Mouse (Mus musculus): ENCODE results near the gene Phb2.

Phb2 gene

DNA sequence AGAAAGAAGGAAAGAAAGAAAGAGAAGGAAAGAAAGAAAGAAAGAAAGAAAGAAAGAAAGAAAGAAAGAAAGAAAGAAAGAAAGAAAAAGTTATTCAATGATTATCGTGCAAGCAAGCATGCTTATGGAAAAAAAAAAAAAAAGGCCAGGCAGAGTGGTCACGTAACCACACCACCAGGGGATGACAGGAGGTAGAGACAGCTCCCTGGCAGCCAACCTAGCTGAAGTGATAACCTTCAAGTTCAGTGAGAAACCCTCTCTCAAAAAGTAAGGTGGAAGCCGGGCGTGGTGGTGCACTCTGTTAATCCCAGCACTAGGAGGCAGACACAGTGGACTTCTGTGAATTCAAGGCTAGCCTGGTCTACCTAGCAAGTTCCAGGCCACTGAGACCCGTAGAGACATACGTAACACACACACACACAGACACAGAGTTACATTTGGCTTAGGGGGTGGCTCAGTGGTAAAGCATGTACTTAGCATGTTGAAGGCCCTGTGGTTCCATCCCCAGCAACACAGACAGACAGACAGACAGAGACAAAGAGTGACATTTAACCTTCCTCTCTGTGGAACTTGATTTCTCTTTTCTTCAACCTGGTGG is 10.8 kb downstream of the Phb2 start:
- no peak for DNase-seq (ENCODE audit: low spot score in 2 of 2)

- DNase-seq (ENCODE audit: low spot score in 2 of 2): peak in 1 of 2 experiments; percentile 53
Measured at GRCm38 (mm10) chr6:124723541-124723940, 11.4 kb downstream of the Phb2 start.

DNA sequence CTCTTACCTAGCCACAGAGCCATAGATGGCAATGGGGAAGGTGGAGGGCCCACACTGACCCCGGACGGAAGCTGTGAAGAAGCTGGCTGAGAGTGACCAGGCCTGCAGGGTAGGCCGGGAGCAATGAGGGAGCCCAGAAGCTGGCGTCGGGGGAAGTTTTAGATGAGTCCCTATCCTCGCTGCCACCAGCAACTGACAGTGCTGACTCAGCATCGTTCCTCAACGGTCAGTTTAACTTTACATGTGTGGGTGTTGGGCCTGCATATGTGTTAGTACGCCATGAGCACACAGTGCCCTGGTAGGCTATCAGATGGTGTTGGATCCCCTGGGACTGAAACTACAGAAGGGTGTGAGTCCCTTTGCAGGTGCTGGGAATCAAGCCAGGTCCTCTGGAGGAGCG is 12.3 kb downstream of the Phb2 start:
- DNase-seq (ENCODE audit: low spot score in 2 of 2): no peak

DNA sequence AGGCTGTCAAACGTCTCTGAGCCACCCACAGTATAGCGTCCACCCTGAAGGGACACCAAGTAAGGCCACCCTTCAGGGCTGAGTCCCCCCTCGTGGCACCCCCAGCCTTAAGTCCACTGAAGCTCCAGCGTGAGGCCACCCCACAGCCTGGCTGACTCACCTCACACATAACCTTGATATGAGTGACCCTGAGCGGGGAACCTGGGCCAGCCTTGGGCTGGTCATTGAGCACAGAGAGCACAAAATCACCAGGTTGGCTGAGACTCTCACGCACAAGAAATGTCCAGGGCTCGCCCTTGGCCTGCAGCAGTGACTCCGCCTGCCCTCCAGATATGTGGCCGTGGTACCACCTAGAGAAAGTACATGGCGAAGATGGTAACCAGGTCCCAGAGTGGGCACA is 16.5 kb downstream of the Phb2 start:
- DNase-seq (ENCODE audit: low spot score in 2 of 2): no peak

GRCm38 (mm10) chr6:124729850-124730705 is 17.9 kb downstream of the Phb2 start:
- peak; percentile 31 to 58 for DNase-seq (ENCODE audit: low spot score in 2 of 2)

DNA sequence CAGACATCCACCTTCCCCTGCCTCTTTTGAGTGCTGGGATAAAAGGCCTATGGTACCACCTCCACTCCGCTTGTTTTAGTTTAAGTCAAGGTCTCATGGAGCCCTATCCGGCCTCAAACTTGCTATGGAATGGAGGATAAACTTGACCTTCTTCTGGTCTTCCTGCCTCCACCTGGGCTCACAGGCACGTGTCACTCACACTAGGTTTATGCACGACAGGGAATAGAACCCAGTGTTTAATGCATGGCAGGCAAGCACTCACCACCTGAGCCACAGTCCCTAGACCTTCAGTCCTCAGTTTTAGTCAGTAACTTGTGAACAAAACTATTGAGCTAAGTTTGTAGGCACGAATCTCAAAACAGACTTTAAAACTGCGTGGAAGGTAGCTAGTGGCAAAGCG is 18.9 kb downstream of the Phb2 start:
- DNase-seq (ENCODE audit: low spot score in 2 of 2): no peak

- peak in 1 of 2 experiments; percentile 44 for DNase-seq (ENCODE audit: low spot score in 2 of 2)
Measured at GRCm38 (mm10) chr6:124732476-124733370, 20.6 kb downstream of the Phb2 start.

GRCm38 (mm10) chr6:124734417-124734816 is 22.3 kb downstream of the Phb2 start:
- no peak for DNase-seq (ENCODE audit: low spot score in 2 of 2)

GRCm38 (mm10) chr6:124737040-124737439 is 24.9 kb downstream of the Phb2 start:
- DNase-seq (ENCODE audit: low spot score in 2 of 2): no peak

- DNase-seq (ENCODE audit: low spot score in 2 of 2): no peak
Measured at GRCm38 (mm10) chr6:124738511-124739023, 26.4 kb downstream of the Phb2 start, which contains the start of gene Ptpn6. TSS of gene Ptpn6 (minus strand) at chr6:124738714.

- DNase-seq (ENCODE audit: low spot score in 2 of 2): no peak
Measured at GRCm38 (mm10) chr6:124739231-124739796, 27.2 kb downstream of the Phb2 start.

GRCm38 (mm10) chr6:124740211-124740887 is 28.2 kb downstream of the Phb2 start:
- DNase-seq (ENCODE audit: low spot score in 2 of 2): peak in 1 of 2 experiments; percentile 66

GRCm38 (mm10) chr6:124740888-124741761 is 29.0 kb downstream of the Phb2 start, which contains the start of gene Grcc10:
TSS of gene Grcc10 (minus strand) at chr6:124741374.
- DNase-seq (ENCODE audit: low spot score in 2 of 2): peak; percentile 92 to 94

GRCm38 (mm10) chr6:124741842-124742241 is 29.7 kb downstream of the Phb2 start:
- no peak for DNase-seq (ENCODE audit: low spot score in 2 of 2)

GRCm38 (mm10) chr6:124742839-124743514 is 30.8 kb downstream of the Phb2 start:
- DNase-seq (ENCODE audit: low spot score in 2 of 2): no peak

- no peak for DNase-seq (ENCODE audit: low spot score in 2 of 2)
Measured at GRCm38 (mm10) chr6:124743647-124744046, 31.5 kb downstream of the Phb2 start.

- DNase-seq (ENCODE audit: low spot score in 2 of 2): no peak
Measured at GRCm38 (mm10) chr6:124744755-124745321, 32.7 kb downstream of the Phb2 start.

- peak; percentile 91 to 93 for DNase-seq (ENCODE audit: low spot score in 2 of 2)
Measured at GRCm38 (mm10) chr6:124745490-124746295, 33.6 kb downstream of the Phb2 start.
